Mouse (Mus musculus): ENCODE results near the gene Gm5108. TPM values are rescaled to one million over a fixed set of nuclear protein-coding genes. Genes with fewer than 3 reads are reported as not detected.

The Gm5108 gene
- total RNA-seq, 1 experiment from 2014 or later = not detected

DNA sequence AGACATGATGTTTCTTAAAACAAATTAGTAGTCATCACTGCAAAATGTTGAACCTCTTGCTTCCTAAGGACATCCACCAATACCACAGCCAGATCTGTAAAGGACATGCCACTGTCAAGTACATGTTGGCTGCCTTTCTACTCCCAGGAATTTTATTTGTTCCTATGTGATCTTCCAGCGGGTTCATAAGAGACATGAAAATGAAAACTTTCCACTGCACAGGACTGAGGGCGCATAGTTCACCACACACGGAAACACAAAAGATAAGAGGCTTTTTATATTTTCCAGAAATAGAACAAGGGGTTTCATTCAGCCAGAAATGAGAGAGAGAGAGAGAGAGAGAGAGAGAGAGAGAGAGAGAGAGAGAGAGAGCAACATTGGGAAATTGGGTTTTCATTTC is 70.1 kb downstream of the Gm5108 start:
- no peak for ATAC-seq (ENCODE audit: extremely low read depth, insufficient number of reproducible peaks, low FRiP score, poor library complexity, severe bottlenecking)

DNA sequence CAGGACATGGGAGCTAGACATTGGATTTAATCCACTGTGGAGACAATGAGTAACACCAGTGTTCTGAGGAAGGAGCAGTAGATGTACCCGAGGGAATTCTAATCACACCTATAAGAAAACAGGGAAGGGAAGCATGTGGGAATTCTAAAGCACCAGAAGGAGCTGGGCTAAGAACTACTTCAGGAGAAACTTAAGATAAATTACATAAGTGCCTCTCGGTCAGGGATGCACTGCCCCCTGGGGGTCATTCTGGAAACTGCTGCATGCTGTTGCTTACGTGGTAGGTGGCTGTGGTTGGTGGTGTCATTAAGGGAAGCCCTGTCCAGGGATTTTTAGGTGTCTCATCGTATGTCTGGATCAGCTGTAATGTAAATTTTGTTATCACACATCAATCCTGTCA is 71.1 kb downstream of the Gm5108 start:
- peak; percentile 82; the same call in 1 of the 2 replicates for ATAC-seq (ENCODE audit: extremely low read depth, insufficient number of reproducible peaks, low FRiP score, poor library complexity, severe bottlenecking)

DNA sequence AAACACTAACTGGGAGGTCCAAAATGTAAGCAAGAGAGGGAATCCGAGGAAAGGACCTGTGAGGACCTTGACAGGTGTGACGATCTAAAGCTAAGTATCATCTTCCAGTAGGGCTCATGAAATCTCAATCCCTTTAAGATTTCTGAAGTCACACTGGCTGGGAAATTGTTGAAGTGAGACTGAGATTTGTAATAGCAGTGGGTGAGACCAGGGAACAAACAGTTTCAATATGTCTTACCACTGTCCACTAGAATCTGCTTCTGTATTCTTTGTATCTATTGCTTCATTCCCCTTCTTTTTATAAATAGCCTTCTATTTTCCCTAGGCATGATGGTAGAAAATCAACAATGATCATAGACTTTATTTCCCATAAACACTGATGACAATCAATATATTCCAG is 79.4 kb downstream of the Gm5108 start:
- no peak for ATAC-seq (ENCODE audit: extremely low read depth, insufficient number of reproducible peaks, low FRiP score, poor library complexity, severe bottlenecking)

Other genes starting within 250 kb of the Gm5108 start
- gene Atp8a1, start 94.2 kb upstream of the Gm5108 start, total RNA-seq (2017) = 86.7 and 91.2 TPM in 2 replicates
- not detected in 2 replicates for gene Gm21905, start 4.8 kb downstream of the Gm5108 start, total RNA-seq (2017)
- not detected in 2 replicates for gene Grxcr1, start 90.2 kb downstream of the Gm5108 start, total RNA-seq (2017)

All from neutrophil, adult 5-6 weeks (primary cell).